Mouse (Mus musculus): ENCODE results near the gene Arhgap24.

DNA sequence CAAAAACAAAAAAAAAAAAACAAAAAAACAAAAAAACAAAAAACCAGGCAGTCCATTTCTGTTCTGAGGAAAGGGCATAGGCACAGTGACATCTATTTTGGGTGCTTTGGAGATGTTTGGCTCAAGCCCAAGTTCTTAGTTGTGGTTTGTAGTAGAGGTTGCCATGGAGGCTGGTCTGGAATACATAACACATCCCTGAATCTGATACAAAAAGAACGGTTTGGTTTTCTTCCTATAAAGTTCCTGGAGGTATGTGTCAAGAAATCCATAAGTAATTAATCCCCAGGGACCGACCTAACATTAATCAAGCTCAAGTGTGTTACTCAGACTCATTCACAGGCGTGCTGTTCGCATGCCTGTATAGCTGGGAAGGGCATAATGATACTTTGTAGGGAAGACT lies 245.8 kb downstream of the Arhgap24 start:
- TF ChIP-seq CTCF (IDR thresholded peaks at IDR 0.05; ENCODE audit: extremely low read depth, insufficient read depth, insufficient read length, insufficient replicate concordance) (no peak), POLR2A (IDR thresholded peaks at IDR 0.05; ENCODE audit: low read depth, low read length) (no peak)

All from spleen, adult 2 months (tissue).